Mouse (Mus musculus): ENCODE measurements around the gene Ifnlr1. TPM values are rescaled to one million over a fixed set of nuclear protein-coding genes. Genes with fewer than 3 reads are reported as not detected.

The Ifnlr1 gene
- polyA plus RNA-seq, 1 experiment, result 0.25 TPM

- no peak overlapping the region for H3K27ac ChIP-seq (ENCODE audit: insufficient read depth, low read length)
- TF ChIP-seq POLR2A (IDR thresholded peaks at IDR 0.05; ENCODE audit: low read depth, low read length), result no peak
- TF ChIP-seq CTCF (IDR thresholded peaks at IDR 0.05; ENCODE audit: borderline replicate concordance, insufficient read depth, low read length), result no peak
- H3K4me1 ChIP-seq (ENCODE audit: control insufficient read depth, insufficient read depth, low read length), result no peaks in the 10 kb centered on the region
- no peak overlapping the region for H3K4me3 ChIP-seq (ENCODE audit: insufficient read depth, low read length)
Measured at GRCm38 (mm10) chr4:135661082-135661809, 24.8 kb upstream of the Ifnlr1 start.

GRCm38 (mm10) chr4:135661994-135662393, 24.1 kb upstream of the Ifnlr1 start:
- no peak for TF ChIP-seq POLR2A (IDR thresholded peaks at IDR 0.05; ENCODE audit: low read depth, low read length)
- TF ChIP-seq CTCF (IDR thresholded peaks at IDR 0.05; ENCODE audit: borderline replicate concordance, insufficient read depth, low read length), result no peak

GRCm38 (mm10) chr4:135664656-135665055, 21.4 kb upstream of the Ifnlr1 start:
- Histone ChIP-seq H3K27ac (ENCODE audit: insufficient read depth, low read length) (no peak overlapping the region), H3K4me1 (ENCODE audit: control insufficient read depth, insufficient read depth, low read length) (no peaks in the 10 kb centered on the region), H3K4me3 (ENCODE audit: insufficient read depth, low read length) (no peak overlapping the region)
- TF ChIP-seq CTCF (IDR thresholded peaks at IDR 0.05; ENCODE audit: borderline replicate concordance, insufficient read depth, low read length) (no peak), POLR2A (IDR thresholded peaks at IDR 0.05; ENCODE audit: low read depth, low read length) (no peak)

More at GRCm38 (mm10) chr4:135661994-135662393, 24.1 kb upstream of the Ifnlr1 start:
- Histone ChIP-seq H3K27ac (ENCODE audit: insufficient read depth, low read length) (no peak overlapping the region), H3K4me1 (ENCODE audit: control insufficient read depth, insufficient read depth, low read length) (no peaks in the 10 kb centered on the region), H3K4me3 (ENCODE audit: insufficient read depth, low read length) (no peak overlapping the region)

- Histone ChIP-seq H3K4me1 (ENCODE audit: control insufficient read depth, insufficient read depth, low read length) (no peaks in the 10 kb centered on the region), H3K27ac (ENCODE audit: insufficient read depth, low read length) (no peak overlapping the region), H3K4me3 (ENCODE audit: insufficient read depth, low read length) (no peak overlapping the region)
- no peak for TF ChIP-seq CTCF (IDR thresholded peaks at IDR 0.05; ENCODE audit: borderline replicate concordance, insufficient read depth, low read length)
- TF ChIP-seq POLR2A (IDR thresholded peaks at IDR 0.05; ENCODE audit: low read depth, low read length), result no peak
Measured at GRCm38 (mm10) chr4:135666192-135666975, 19.7 kb upstream of the Ifnlr1 start.

GRCm38 (mm10) chr4:135667266-135667844, 18.7 kb upstream of the Ifnlr1 start:
- TF ChIP-seq CTCF (IDR thresholded peaks at IDR 0.05; ENCODE audit: borderline replicate concordance, insufficient read depth, low read length) (no peak), POLR2A (IDR thresholded peaks at IDR 0.05; ENCODE audit: low read depth, low read length) (no peak)
- no peak overlapping the region for H3K27ac ChIP-seq (ENCODE audit: insufficient read depth, low read length)
- H3K4me3 ChIP-seq (ENCODE audit: insufficient read depth, low read length), result no peak overlapping the region
- H3K4me1 ChIP-seq (ENCODE audit: control insufficient read depth, insufficient read depth, low read length), result no peaks in the 10 kb centered on the region

- TF ChIP-seq POLR2A (IDR thresholded peaks at IDR 0.05; ENCODE audit: low read depth, low read length) (no peak), CTCF (IDR thresholded peaks at IDR 0.05; ENCODE audit: borderline replicate concordance, insufficient read depth, low read length) (no peak)
- Histone ChIP-seq H3K4me3 (ENCODE audit: insufficient read depth, low read length) (no peak overlapping the region), H3K27ac (ENCODE audit: insufficient read depth, low read length) (no peak overlapping the region), H3K4me1 (ENCODE audit: control insufficient read depth, insufficient read depth, low read length) (peaks cover 5% of the 10 kb centered on the region)
Measured at GRCm38 (mm10) chr4:135673507-135673906, 12.6 kb upstream of the Ifnlr1 start.

GRCm38 (mm10) chr4:135674993-135675392, 11.1 kb upstream of the Ifnlr1 start:
- Histone ChIP-seq H3K27ac (ENCODE audit: insufficient read depth, low read length) (no peak overlapping the region), H3K4me3 (ENCODE audit: insufficient read depth, low read length) (no peak overlapping the region), H3K4me1 (ENCODE audit: control insufficient read depth, insufficient read depth, low read length) (peaks cover 5% of the 10 kb centered on the region)
- TF ChIP-seq CTCF (IDR thresholded peaks at IDR 0.05; ENCODE audit: borderline replicate concordance, insufficient read depth, low read length) (no peak), POLR2A (IDR thresholded peaks at IDR 0.05; ENCODE audit: low read depth, low read length) (no peak)

- no peak overlapping the region for H3K4me3 ChIP-seq (ENCODE audit: insufficient read depth, low read length)
- H3K4me1 ChIP-seq (ENCODE audit: control insufficient read depth, insufficient read depth, low read length), result peaks cover 5% of the 10 kb centered on the region
- TF ChIP-seq CTCF (IDR thresholded peaks at IDR 0.05; ENCODE audit: borderline replicate concordance, insufficient read depth, low read length) (no peak), POLR2A (IDR thresholded peaks at IDR 0.05; ENCODE audit: low read depth, low read length) (no peak)
- no peak overlapping the region; the same call in 1 of the 2 replicates for H3K27ac ChIP-seq (ENCODE audit: insufficient read depth, low read length)
Measured at GRCm38 (mm10) chr4:135676476-135676875, 9.6 kb upstream of the Ifnlr1 start.

- H3K4me1 ChIP-seq (ENCODE audit: control insufficient read depth, insufficient read depth, low read length), result peaks cover 5% of the 10 kb centered on the region
- TF ChIP-seq POLR2A (IDR thresholded peaks at IDR 0.05; ENCODE audit: low read depth, low read length) (no peak), CTCF (IDR thresholded peaks at IDR 0.05; ENCODE audit: borderline replicate concordance, insufficient read depth, low read length) (no peak)
- no peak overlapping the region for H3K4me3 ChIP-seq (ENCODE audit: insufficient read depth, low read length)
- H3K27ac ChIP-seq (ENCODE audit: insufficient read depth, low read length), result no peak overlapping the region
Measured at GRCm38 (mm10) chr4:135679316-135679715, 6.8 kb upstream of the Ifnlr1 start.
